Mouse (Mus musculus): ENCODE data around the gene Olfr279.

GRCm38 (mm10) chr15:98521245-98521644 is 29.0 kb downstream of the Olfr279 start:
- no peak for TF ChIP-seq POLR2A (IDR thresholded peaks at IDR 0.05; ENCODE audit: borderline replicate concordance, insufficient read depth, low read length)
- TF ChIP-seq CTCF (IDR thresholded peaks at IDR 0.05; ENCODE audit: borderline replicate concordance, insufficient read depth, low read depth, low read length), result no peak
